Mouse (Mus musculus) hindbrain, embryonic 12.5 days (tissue): ENCODE data around the gene Wnt2. TPM values are rescaled to one million over a fixed set of nuclear protein-coding genes. Genes with fewer than 3 reads are reported as not detected.

Experiments
- ATAC-seq: fragments of 200-750 bp; cut with Nextera tagmentation; 2 replicates; pipeline ENCODE4 v1.8.0; 2017; ENCODE audit warnings: moderate TSS enrichment; ENCODE audit not compliant: low FRiP score
- H3K27ac ChIP-seq: fragments of 300-500 bp; sonication (generic); 2 replicates; pipeline ENCODE4 v1.5.1; 2016; ENCODE audit warnings: mild to moderate bottlenecking
- H3K27me3 ChIP-seq: fragments of 300-500 bp; sonication (generic); 2 replicates; pipeline ENCODE4 v1.6.1; 2016; ENCODE audit warnings: mild to moderate bottlenecking
- H3K36me3 ChIP-seq: fragments of 300-500 bp; sonication (generic); 2 replicates; pipeline ENCODE4 v1.6.1; 2016; ENCODE audit warnings: mild to moderate bottlenecking
- H3K4me1 ChIP-seq: fragments of 300-500 bp; sonication (generic); 2 replicates; pipeline ENCODE4 v1.6.1; 2016
- H3K4me2 ChIP-seq: fragments of 300-500 bp; sonication (generic); replicated peaks from 2 replicates; pipeline ENCODE4 v1.6.1; 2016; ENCODE audit warnings: mild to moderate bottlenecking
- H3K4me3 ChIP-seq: fragments of 300-500 bp; sonication (generic); 2 replicates; pipeline ENCODE4 v1.5.1; 2016; ENCODE audit warnings: mild to moderate bottlenecking
- H3K9ac ChIP-seq: fragments of 300-500 bp; sonication (generic); 2 replicates; pipeline ENCODE4 v1.6.1; 2016; ENCODE audit warnings: mild to moderate bottlenecking, moderate library complexity
- H3K9me3 ChIP-seq: fragments of 300-500 bp; sonication (generic); replicated peaks from 2 replicates; pipeline ENCODE4 v1.6.1; 2016; ENCODE audit warnings: mild to moderate bottlenecking
- WGBS: fragments of 180-500 bp; shearing (Covaris S2); methylation state at CpG from one replicate; pipeline ENCODE4 v1.1.7; 2016; 5-methylcytosine and 5-hydroxymethylcytosine counted together
- polyA plus RNA-seq: library from polyadenylated mRNA; unstranded; fragments of >200 nt; fragmentation: Nextera tagmentation; extraction: Ambion mirVana; gene quantifications from 2 replicates; pipeline ENCODE4 v1.2.1, GENCODE M21; 2016

The Wnt2 gene
- polyA plus RNA-seq, 1 experiment from 2014 or later, result 1.6 TPM

DNA sequence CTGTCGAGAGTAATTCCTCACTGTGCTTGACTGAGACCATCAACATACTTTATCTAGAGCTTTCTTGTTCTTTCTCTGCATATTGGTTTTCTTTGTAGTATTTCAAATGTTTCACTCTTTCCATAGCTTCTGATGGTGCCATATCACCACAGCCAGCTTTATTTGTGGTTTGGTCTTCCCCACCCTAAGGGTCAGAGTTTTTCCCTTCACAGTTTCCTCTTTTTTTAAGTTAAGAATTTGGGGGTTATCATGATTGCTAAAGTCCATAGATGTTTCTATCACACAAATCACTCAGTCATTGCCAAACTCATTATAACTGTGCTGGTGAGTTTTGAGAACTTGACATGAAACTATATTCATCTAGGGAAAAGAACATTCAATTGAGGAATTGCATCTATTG is 60.6 kb downstream of the Wnt2 start:
- WGBS, result 88% methylated on average over 1 of the region's 1 CpGs
- Histone ChIP-seq H3K4me1 (no peaks in the 10 kb centered on the region), H3K36me3 (no peaks in the 10 kb centered on the region), H3K9me3 (no peaks in the 10 kb centered on the region), H3K4me2 (no peak overlapping the region), H3K27ac (no peak overlapping the region), H3K9ac (no peak overlapping the region), H3K4me3 (no peak overlapping the region), H3K27me3 (no peaks in the 10 kb centered on the region)
- no peak for ATAC-seq

DNA sequence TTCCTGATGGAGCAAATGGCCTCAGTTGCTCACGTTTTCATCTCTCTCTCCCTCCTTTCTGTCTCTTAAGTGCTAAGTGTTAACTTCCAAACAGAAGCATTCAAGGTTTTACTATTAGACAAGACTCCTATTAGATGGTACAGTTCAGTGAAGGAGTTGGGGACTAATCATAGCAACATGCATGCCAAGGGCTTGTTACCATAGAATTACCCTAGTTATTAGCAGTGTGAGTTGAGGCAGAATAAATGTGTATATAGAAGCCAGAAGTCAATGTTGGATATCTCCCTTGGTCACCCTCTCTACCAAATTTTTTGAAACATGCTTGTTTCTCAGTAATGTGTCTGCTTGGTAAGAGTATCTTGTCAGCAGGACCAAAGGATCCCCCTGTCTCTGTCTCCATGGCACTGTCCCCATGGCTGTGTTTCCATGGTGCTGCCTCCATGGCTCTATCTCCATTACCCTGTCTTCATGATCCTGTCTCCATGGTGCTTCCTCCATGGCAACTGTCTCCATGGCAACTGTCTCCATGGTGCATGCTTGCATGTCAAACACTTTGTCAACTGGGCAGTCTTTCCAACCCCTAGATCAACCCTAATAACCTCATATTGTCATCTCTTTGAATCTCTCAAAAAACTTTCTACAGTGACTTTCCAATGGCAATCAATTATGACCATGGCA is 61.8 kb downstream of the Wnt2 start:
- 61% methylated on average over 1 of the region's 1 CpGs for WGBS
- no peak overlapping the region for H3K4me2 ChIP-seq
- no peaks in the 10 kb centered on the region for H3K4me1 ChIP-seq
- H3K36me3 ChIP-seq, result no peaks in the 10 kb centered on the region
- no peak overlapping the region for H3K4me3 ChIP-seq
- ATAC-seq, result peak; percentile 97
- H3K9me3 ChIP-seq, result no peaks in the 10 kb centered on the region
- H3K9ac ChIP-seq, result no peak overlapping the region
- H3K27me3 ChIP-seq, result no peaks in the 10 kb centered on the region
- 0 out of 2 replicates have a peak overlapping the region, but pooled peaks have one; percentile 12 for H3K27ac ChIP-seq

DNA sequence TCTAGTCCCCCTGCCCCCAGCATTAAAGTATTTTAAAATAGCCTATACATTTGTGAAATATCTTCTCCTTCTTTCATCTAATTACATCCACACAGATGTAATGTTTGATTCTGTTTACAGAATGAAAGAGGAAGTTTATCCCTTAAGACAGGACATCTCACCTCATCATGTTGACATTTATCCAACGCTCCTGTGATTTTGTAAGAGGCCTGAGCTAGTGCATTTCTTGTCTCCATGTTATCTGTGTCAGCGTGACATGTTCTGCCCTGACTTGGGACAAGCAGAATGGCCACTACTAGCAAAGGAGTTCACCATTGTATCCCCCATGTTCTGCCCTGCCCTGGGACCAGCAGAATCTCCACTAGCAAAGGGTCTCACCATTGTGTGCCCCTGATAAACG is 66.9 kb downstream of the Wnt2 start:
- H3K4me2 ChIP-seq, result no peak overlapping the region
- H3K9me3 ChIP-seq, result no peaks in the 10 kb centered on the region
- WGBS, result 76% methylated on average over 3 of the region's 3 CpGs
- no peak overlapping the region for H3K9ac ChIP-seq
- no peaks in the 10 kb centered on the region for H3K4me1 ChIP-seq
- no peaks in the 10 kb centered on the region for H3K27me3 ChIP-seq
- no peak overlapping the region for H3K27ac ChIP-seq
- H3K4me3 ChIP-seq, result no peak overlapping the region
- no peak for ATAC-seq
- no peaks in the 10 kb centered on the region for H3K36me3 ChIP-seq

DNA sequence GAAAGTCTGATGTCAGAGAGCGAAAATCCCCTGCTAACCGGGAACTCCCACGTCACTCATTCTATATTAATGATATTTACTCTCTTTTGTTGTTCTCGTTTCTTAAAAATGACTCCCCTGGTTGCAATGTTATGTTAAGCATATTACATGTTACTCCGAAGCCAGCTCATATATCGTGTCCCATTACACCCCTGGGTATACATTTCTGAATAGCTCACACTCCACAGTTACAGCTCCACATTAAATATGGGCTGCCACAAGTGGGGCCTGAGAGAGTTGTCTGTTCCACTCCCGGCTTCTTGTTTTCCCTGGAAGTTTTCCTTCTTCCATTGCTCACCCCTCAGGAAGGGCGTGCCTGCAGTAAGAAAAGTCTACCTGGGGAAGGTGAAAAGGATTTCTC is 78.6 kb downstream of the Wnt2 start:
- no peak for ATAC-seq
- H3K4me2 ChIP-seq, result no peak overlapping the region
- no peaks in the 10 kb centered on the region for H3K4me1 ChIP-seq
- no peak overlapping the region for H3K27ac ChIP-seq
- no peak overlapping the region for H3K4me3 ChIP-seq
- no peak overlapping the region for H3K9ac ChIP-seq
- WGBS, result 88% methylated on average over 8 of the region's 8 CpGs
- H3K36me3 ChIP-seq, result no peaks in the 10 kb centered on the region
- H3K9me3 ChIP-seq, result no peaks in the 10 kb centered on the region
- H3K27me3 ChIP-seq, result no peaks in the 10 kb centered on the region

DNA sequence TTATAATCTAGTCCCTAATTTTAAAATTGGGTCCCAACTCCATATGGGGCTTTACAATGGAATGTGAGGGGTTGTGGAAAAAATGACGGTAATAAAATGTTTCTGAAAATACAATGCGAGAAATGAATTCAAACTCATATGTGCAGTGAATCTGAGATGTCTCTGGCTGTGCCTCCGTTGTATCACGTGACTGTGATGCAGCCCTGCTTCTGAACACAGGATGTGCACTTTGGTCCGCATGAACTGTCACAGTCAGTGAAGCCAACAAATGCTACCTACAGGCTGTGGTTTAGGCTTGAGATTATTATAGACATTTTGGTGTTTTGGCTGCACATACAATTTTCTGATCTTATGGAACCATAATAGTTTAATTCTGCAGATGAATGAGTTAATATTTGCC is 81.3 kb downstream of the Wnt2 start:
- H3K4me1 ChIP-seq, result no peaks in the 10 kb centered on the region
- 88% methylated on average over 5 of the region's 5 CpGs for WGBS
- no peak for ATAC-seq

DNA sequence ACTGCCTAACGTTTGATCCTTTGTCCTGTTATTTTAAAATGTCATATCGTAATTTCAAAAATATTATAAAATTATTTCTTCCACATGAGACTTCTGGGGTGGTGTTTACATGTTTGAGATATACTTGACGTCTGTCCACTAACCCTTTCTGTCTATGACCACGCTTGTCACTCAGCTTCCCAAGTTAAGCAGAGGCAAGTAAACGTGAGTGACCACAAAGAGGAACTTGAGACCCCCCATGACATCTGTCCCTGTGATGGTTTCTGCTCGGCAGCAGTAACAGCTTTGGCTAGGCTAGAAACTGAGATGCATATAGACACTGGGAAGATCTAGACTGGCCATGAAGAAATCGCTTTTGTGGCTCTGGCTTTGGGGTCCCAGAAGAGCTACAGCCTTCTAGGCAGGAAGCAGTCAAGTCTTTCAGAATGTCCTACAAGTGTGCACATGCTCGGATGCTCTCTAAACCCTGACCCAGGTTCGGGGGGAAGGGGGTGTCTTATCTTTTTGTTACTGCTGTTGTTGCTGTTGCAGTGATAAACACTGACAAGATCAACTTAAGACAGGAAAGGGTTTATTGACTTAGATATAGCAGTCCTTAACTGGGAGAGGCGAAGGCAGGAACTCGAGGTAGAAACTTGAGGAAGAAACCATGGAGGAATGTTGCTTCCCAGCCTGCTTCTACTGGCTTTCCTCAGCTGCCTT is 83.1 kb downstream of the Wnt2 start:
- Histone ChIP-seq H3K36me3 (no peaks in the 10 kb centered on the region), H3K4me1 (peaks cover 2% of the 10 kb centered on the region), H3K27ac (no peak overlapping the region), H3K9me3 (no peaks in the 10 kb centered on the region), H3K4me3 (no peak overlapping the region), H3K27me3 (no peaks in the 10 kb centered on the region), H3K4me2 (no peak overlapping the region), H3K9ac (no peak overlapping the region)
- WGBS, result 74% methylated on average over 11 of the region's 11 CpGs
- ATAC-seq, result no peak

More for the DNA sequence above, 81.3 kb downstream of the Wnt2 start:
- Histone ChIP-seq H3K9me3 (no peaks in the 10 kb centered on the region), H3K27ac (no peak overlapping the region), H3K4me2 (no peak overlapping the region), H3K36me3 (no peaks in the 10 kb centered on the region), H3K9ac (no peak overlapping the region), H3K4me3 (no peak overlapping the region), H3K27me3 (no peaks in the 10 kb centered on the region)

DNA sequence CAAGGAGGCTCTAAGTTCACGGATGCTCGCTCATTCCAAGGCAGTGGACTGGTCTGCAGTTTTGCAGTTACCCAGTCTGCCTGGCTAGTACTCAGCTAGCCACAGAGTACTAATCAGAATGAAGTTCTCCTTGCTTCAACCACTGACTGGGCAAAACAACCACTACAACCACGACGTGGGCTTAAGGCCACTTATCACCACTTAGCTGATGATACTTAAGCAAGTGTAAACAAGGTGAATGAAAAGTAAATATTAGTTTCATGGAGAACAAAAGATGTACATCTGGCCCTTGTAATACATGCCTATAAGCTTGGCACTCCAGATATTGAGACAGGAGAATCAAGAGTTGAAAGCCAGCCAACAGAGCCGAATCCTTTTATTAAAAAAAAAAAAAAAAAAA is 83.9 kb downstream of the Wnt2 start:
- no peak overlapping the region for H3K4me2 ChIP-seq
- no peaks in the 10 kb centered on the region for H3K36me3 ChIP-seq
- H3K27ac ChIP-seq, result no peak overlapping the region
- no peak for ATAC-seq
- H3K4me3 ChIP-seq, result no peak overlapping the region
- H3K9ac ChIP-seq, result no peak overlapping the region
- H3K27me3 ChIP-seq, result no peaks in the 10 kb centered on the region
- H3K4me1 ChIP-seq, result peaks cover 9% of the 10 kb centered on the region
- 80% methylated on average over 5 of the region's 5 CpGs for WGBS
- H3K9me3 ChIP-seq, result no peaks in the 10 kb centered on the region

DNA sequence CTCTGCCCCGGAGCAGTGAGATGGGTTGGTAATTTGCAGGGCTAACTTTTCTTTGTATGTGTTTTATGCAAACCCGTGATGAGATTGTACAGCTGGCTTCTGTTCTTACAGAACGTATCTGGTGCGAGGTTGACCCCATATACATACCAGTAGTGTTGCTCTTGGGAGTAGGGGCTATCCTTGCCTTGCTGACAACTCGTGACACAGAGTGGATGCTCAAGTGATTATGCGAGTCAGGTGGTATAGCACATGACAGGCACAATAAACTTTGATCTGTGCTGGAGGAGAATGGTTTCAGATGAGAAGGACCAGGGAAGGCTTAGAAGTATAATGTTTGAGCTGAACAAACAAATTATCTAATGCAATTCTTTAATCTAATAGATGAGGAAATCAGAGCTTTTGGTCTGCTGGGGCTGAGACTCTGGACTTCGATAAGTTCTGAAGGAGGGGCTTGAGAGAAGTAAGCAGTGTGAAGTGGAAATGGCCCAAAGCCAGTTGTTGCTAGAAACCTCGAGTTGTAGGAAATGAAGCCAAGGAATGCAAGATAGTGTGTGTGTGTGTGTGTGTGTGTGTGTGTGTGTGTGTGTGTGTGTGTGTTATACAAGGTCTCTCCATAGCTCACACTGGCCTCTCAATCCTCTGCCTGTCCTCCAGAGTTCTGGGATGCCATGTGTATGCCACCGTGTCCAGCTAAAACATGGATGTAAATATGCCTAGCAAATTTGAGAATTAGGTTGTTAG is 86.3 kb downstream of the Wnt2 start:
- ATAC-seq, result no peak
- H3K4me3 ChIP-seq, result no peak overlapping the region

DNA sequence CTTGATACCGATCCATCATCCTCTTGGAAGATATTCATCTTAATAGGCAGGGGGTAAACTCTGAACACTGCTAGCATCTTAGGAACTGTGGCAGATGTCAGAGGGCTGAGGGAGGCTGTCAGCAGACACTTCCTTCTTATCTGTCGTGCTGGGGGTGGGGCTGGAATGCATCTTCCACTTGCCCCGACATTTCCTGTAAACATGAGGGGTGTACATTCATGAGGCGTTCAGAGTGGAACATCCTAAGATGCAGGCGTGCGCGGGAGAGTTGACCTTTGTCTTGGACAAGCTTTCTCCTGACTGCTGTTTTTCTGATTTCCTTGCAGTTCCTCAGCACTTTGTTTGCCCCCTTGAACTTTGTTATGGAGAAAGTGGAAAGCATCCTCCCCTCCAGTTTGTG is 88.0 kb downstream of the Wnt2 start:
- Histone ChIP-seq H3K36me3 (peaks cover 27% of the 10 kb centered on the region), H3K27me3 (no peaks in the 10 kb centered on the region), H3K9me3 (no peaks in the 10 kb centered on the region), H3K9ac (no peak overlapping the region), H3K4me3 (no peak overlapping the region), H3K27ac (peak overlapping the region; percentile 44; the same call in 1 of the 2 replicates), H3K4me1 (peaks cover 9% of the 10 kb centered on the region), H3K4me2 (no peak overlapping the region)
- 40% methylated on average over 7 of the region's 7 CpGs for WGBS
- no peak for ATAC-seq

More for the DNA sequence above, 86.3 kb downstream of the Wnt2 start:
- 83% methylated on average over 9 of the region's 9 CpGs for WGBS
- H3K36me3 ChIP-seq, result peaks cover 18% of the 10 kb centered on the region
- no peak overlapping the region for H3K27ac ChIP-seq
- peaks cover 9% of the 10 kb centered on the region for H3K4me1 ChIP-seq
- no peak overlapping the region for H3K9ac ChIP-seq
- H3K9me3 ChIP-seq, result no peaks in the 10 kb centered on the region
- no peaks in the 10 kb centered on the region for H3K27me3 ChIP-seq
- no peak overlapping the region for H3K4me2 ChIP-seq

DNA sequence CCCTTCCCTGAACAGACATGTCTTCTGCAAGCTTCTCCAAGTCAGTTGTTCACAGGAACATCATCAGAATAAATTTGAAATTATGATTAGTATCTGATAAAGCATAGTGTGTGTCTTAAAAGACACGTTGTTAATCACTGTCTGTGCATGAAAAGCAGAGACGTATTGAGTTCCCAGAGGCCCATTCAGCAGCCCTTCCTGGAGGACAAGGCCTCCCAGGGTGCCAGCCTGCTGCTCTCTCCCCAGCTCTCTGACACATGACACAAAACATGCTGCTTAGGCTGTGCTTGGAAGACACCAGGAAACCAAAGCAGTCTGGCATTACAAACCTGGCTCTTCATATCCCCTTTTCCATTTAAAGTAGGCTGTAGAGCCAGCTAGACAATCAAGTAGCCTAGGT is 88.5 kb downstream of the Wnt2 start:
- ATAC-seq, result peak; percentile 41; the same call in 1 of the 2 replicates
- Histone ChIP-seq H3K27ac (peak overlapping the region; percentile 44; the same call in 1 of the 2 replicates), H3K4me2 (no peak overlapping the region), H3K9ac (no peak overlapping the region), H3K4me1 (peaks cover 9% of the 10 kb centered on the region), H3K27me3 (no peaks in the 10 kb centered on the region), H3K9me3 (no peaks in the 10 kb centered on the region), H3K4me3 (no peak overlapping the region), H3K36me3 (peaks cover 27% of the 10 kb centered on the region)
- WGBS, result 9% methylated on average over 2 of the region's 2 CpGs
